Mouse (Mus musculus) hindbrain, embryonic 16.5 days (tissue): ENCODE data around the gene Pald1. TPM values are rescaled to one million over a fixed set of nuclear protein-coding genes. Genes with fewer than 3 reads are reported as not detected.

ENCODE experiments used
- ATAC-seq: fragments of 200-750 bp; cut with Nextera tagmentation; 2 replicates; pipeline ENCODE4 v1.8.0; 2017; ENCODE audit warnings: moderate TSS enrichment, moderate library complexity
- H3K27ac ChIP-seq: fragments of 300-500 bp; sonication (generic); 2 replicates; pipeline ENCODE4 v1.5.1; 2014; ENCODE audit warnings: low read depth, mild to moderate bottlenecking, control low read depth, low read length, moderate library complexity
- H3K27me3 ChIP-seq: fragments of 300-500 bp; sonication (generic); replicated peaks from 2 replicates; pipeline ENCODE4 v1.6.1; 2014; ENCODE audit warnings: low read length; ENCODE audit not compliant: control insufficient read depth, insufficient read depth
- H3K36me3 ChIP-seq: fragments of 300-500 bp; sonication (generic); 2 replicates; pipeline ENCODE4 v1.6.1; 2014; ENCODE audit warnings: mild to moderate bottlenecking, low read length, moderate library complexity, mixed read lengths; ENCODE audit not compliant: control insufficient read depth, insufficient read depth
- H3K4me1 ChIP-seq: fragments of 300-500 bp; sonication (generic); 2 replicates; pipeline ENCODE4 v1.6.1; 2014; ENCODE audit warnings: low read depth, low read length; ENCODE audit not compliant: control insufficient read depth, insufficient read depth
- H3K4me2 ChIP-seq: fragments of 300-500 bp; sonication (generic); 2 replicates; pipeline ENCODE4 v1.6.1; 2014; ENCODE audit warnings: mild to moderate bottlenecking, low read length, control low read depth, moderate library complexity
- H3K4me3 ChIP-seq: fragments of 300-500 bp; sonication (generic); 2 replicates; pipeline ENCODE4 v1.5.1; 2014; ENCODE audit warnings: mild to moderate bottlenecking, low read length, control low read depth, moderate library complexity
- H3K9ac ChIP-seq: fragments of 300-500 bp; sonication (generic); 2 replicates; pipeline ENCODE4 v1.6.1; 2014; ENCODE audit warnings: low read depth, mild to moderate bottlenecking, control low read depth, low read length, moderate library complexity
- H3K9me3 ChIP-seq: fragments of 300-500 bp; sonication (generic); 2 replicates; pipeline ENCODE4 v1.6.1; 2014; ENCODE audit warnings: mild to moderate bottlenecking, low read length, moderate library complexity; ENCODE audit not compliant: control insufficient read depth
- WGBS: fragments of 180-500 bp; shearing (Covaris S2); extraction: QIAGEN DNeasy Blood & Tissue Kit; methylation state at CpG from one replicate; pipeline ENCODE4 v1.1.7; 2014; 5-methylcytosine and 5-hydroxymethylcytosine counted together
- polyA plus RNA-seq: library from polyadenylated mRNA; unstranded; fragments of >200 nt; fragmentation: Nextera tagmentation; extraction: Ambion mirVana; gene quantifications from 2 replicates; pipeline ENCODE4 v1.2.1, GENCODE M21; 2015

The Pald1 gene
- polyA plus RNA-seq, 1 experiment from 2014 or later, result 26.9 TPM

DNA sequence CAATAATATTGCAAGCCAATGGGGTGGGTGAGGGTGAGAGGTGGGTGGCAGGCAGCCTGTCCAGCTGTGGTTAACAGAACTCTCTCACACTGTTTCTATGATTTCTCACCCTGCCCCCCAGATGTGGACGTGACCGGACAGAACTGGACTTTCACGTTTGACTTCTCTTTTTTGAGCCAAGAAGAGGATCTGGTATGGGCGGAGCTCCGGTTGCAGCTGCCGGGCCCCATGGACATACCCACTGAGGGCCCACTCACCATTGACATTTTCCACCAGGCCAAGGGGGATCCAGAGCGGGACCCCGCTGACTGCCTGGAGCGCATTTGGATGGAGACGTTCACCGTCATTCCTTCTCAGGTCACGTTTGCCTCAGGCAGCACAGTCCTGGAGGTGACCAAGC is 39.5 kb upstream of the Pald1 start:
- 89% methylated on average over 12 of the region's 12 CpGs for WGBS

GRCm38 (mm10) chr10:61420011-61420410 is 36.7 kb upstream of the Pald1 start:
- Histone ChIP-seq H3K4me3 (no peak overlapping the region), H3K36me3 (no peaks in the 10 kb centered on the region), H3K9ac (no peak overlapping the region), H3K27me3 (peaks cover 34% of the 10 kb centered on the region), H3K4me1 (peaks cover 15% of the 10 kb centered on the region), H3K27ac (no peak overlapping the region), H3K9me3 (no peaks in the 10 kb centered on the region), H3K4me2 (no peak overlapping the region)
- ATAC-seq, result no peak
- 72% methylated on average over 4 of the region's 4 CpGs for WGBS

More for the DNA sequence above, 39.5 kb upstream of the Pald1 start:
- H3K4me1 ChIP-seq, result peaks cover 15% of the 10 kb centered on the region
- no peaks in the 10 kb centered on the region for H3K36me3 ChIP-seq
- H3K4me2 ChIP-seq, result no peak overlapping the region
- peaks cover 20% of the 10 kb centered on the region for H3K27me3 ChIP-seq
- no peaks in the 10 kb centered on the region for H3K9me3 ChIP-seq
- H3K9ac ChIP-seq, result no peak overlapping the region
- H3K27ac ChIP-seq, result no peak overlapping the region
- H3K4me3 ChIP-seq, result no peak overlapping the region
- ATAC-seq, result no peak

GRCm38 (mm10) chr10:61419146-61419545 is 35.8 kb upstream of the Pald1 start:
- Histone ChIP-seq H3K36me3 (no peaks in the 10 kb centered on the region), H3K9me3 (no peaks in the 10 kb centered on the region), H3K4me1 (peaks cover 9% of the 10 kb centered on the region), H3K27me3 (peaks cover 34% of the 10 kb centered on the region), H3K4me3 (0 out of 2 replicates have a peak overlapping the region, but pooled peaks have one; percentile 1), H3K27ac (no peak overlapping the region), H3K9ac (no peak overlapping the region), H3K4me2 (peak overlapping the region; percentile 96)
- ATAC-seq, result no peak
- 9% methylated on average over 22 of the region's 24 CpGs for WGBS

- WGBS, result 2% methylated on average over 50 of the region's 50 CpGs
- H3K27me3 ChIP-seq, result peaks cover 34% of the 10 kb centered on the region
- H3K4me3 ChIP-seq, result peak overlapping the region; percentile 55
- no peaks in the 10 kb centered on the region for H3K9me3 ChIP-seq
- H3K4me2 ChIP-seq, result peak overlapping the region; percentile 96
- peak overlapping the region; percentile 71 for H3K9ac ChIP-seq
- H3K27ac ChIP-seq, result no peak overlapping the region
- ATAC-seq, result peak; percentile 58
- no peaks in the 10 kb centered on the region for H3K36me3 ChIP-seq
- peaks cover 9% of the 10 kb centered on the region for H3K4me1 ChIP-seq
These were observed 35.0 kb upstream of the Pald1 start for GRCm38 (mm10) chr10:61418131-61418900.

- WGBS, result 27% methylated on average over 8 of the region's 10 CpGs
- H3K27ac ChIP-seq, result no peak within 1 kb of the TSS
- peaks cover 34% of the 10 kb centered on the region for H3K27me3 ChIP-seq
- ATAC-seq, result peak; percentile 27; the same call in 1 of the 2 replicates
- H3K9me3 ChIP-seq, result no peaks in the 10 kb centered on the region
- H3K4me2 ChIP-seq, result peak within 1 kb of the TSS; percentile 96
- peak within 1 kb of the TSS; percentile 71 for H3K9ac ChIP-seq
- no peaks in the 10 kb centered on the region for H3K36me3 ChIP-seq
- H3K4me1 ChIP-seq, result peaks cover 9% of the 10 kb centered on the region
- H3K4me3 ChIP-seq, result peak within 1 kb of the TSS; percentile 55
These were observed 34.3 kb upstream of the Pald1 start, which contains the start of gene Nodal for GRCm38 (mm10) chr10:61417672-61418071. Nodal (plus strand) TSS chr10:61417972.

- Histone ChIP-seq H3K4me2 (no peak overlapping the region), H3K27ac (no peak overlapping the region), H3K36me3 (no peaks in the 10 kb centered on the region), H3K27me3 (peaks cover 34% of the 10 kb centered on the region), H3K4me3 (no peak overlapping the region), H3K9ac (no peak overlapping the region), H3K9me3 (no peaks in the 10 kb centered on the region), H3K4me1 (peaks cover 9% of the 10 kb centered on the region)
- WGBS, result 31% methylated on average over 2 of the region's 2 CpGs
- no peak for ATAC-seq
These were observed 33.7 kb upstream of the Pald1 start for GRCm38 (mm10) chr10:61417046-61417445.

DNA sequence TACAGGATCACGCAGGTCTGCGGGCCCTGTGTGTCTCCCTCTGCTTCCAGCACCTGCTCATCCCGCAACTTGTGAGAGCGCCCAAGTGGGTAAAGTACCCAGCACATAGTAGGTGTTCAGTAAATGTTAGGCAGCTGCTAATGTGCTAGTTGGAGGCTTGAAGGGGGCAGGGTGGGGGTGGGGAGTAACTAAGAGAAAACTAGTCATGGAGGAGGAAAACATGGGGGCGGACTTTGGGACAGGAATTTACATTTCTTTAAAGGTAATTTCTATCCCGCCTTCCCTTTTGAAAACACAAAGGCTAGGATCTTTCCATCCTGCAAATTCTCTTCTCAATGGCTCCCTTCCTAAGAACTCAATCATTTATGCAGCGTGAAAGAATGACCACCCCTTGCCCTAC is 33.2 kb upstream of the Pald1 start:
- Histone ChIP-seq H3K27ac (no peak overlapping the region), H3K36me3 (no peaks in the 10 kb centered on the region), H3K4me1 (peaks cover 9% of the 10 kb centered on the region), H3K9me3 (no peaks in the 10 kb centered on the region), H3K4me2 (no peak overlapping the region), H3K4me3 (no peak overlapping the region), H3K27me3 (peaks cover 34% of the 10 kb centered on the region), H3K9ac (no peak overlapping the region)
- no peak for ATAC-seq
- 22% methylated on average over 7 of the region's 7 CpGs for WGBS

- no peak overlapping the region for H3K27ac ChIP-seq
- H3K4me3 ChIP-seq, result no peak overlapping the region
- 21% methylated on average over 8 of the region's 8 CpGs for WGBS
- H3K4me2 ChIP-seq, result no peak overlapping the region
- no peaks in the 10 kb centered on the region for H3K36me3 ChIP-seq
- no peaks in the 10 kb centered on the region for H3K9me3 ChIP-seq
- H3K4me1 ChIP-seq, result peaks cover 9% of the 10 kb centered on the region
- no peak for ATAC-seq
- peaks cover 34% of the 10 kb centered on the region for H3K27me3 ChIP-seq
- no peak overlapping the region for H3K9ac ChIP-seq
These were observed 32.6 kb upstream of the Pald1 start for GRCm38 (mm10) chr10:61415890-61416289.

DNA sequence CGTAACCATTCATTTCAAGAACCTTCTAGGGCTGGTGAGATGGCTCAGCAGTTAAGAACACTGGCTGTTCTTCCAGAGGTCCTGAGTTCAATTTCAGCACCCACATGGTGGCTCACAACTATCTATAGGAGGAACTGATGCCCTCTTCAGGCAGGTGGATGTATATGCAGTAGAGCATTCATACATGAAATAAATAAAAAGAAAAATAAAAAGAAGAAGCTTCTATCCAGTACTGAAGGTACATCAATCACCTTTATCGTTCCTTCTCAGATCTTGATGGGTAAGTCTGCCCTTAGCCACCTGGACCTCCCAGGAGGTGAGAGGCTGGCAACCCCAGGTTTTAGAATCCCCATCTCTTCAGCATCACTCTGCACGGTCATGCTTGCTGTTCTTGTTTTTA is 31.9 kb upstream of the Pald1 start:
- Histone ChIP-seq H3K4me1 (peaks cover 9% of the 10 kb centered on the region), H3K9me3 (no peaks in the 10 kb centered on the region), H3K36me3 (no peaks in the 10 kb centered on the region), H3K27ac (no peak overlapping the region), H3K4me2 (no peak overlapping the region), H3K27me3 (peaks cover 33% of the 10 kb centered on the region), H3K4me3 (no peak overlapping the region), H3K9ac (no peak overlapping the region)
- no peak for ATAC-seq
- WGBS, result 74% methylated on average over 3 of the region's 3 CpGs
